ENCODE assay signal across 8 mouse cellular contexts in the genomic region with DNA sequence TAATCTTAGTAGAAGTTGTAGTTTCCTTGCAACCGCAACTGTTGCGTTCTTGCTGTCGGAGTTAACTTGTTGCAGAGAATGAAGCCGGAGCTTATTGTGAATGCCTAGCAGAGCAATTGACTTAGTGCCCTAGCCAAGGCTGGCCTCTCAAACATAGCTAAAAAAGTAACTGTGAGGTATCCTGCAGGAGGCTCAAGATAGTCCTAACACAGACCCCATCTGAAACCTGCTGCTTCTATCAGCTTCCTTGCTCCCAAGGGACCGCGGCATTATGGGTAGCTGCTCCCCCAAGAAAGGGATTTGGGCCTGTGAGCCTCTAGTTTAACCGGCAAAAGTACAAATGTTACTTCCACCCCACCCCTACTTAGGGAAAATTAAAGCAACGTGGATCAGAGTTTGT. TPM values are rescaled to one million over a fixed set of nuclear protein-coding genes. Genes with fewer than 3 reads are reported as not detected.
DNase-seq lines count a peak whose midpoint lies in the region; ATAC-seq and TF ChIP-seq lines count a peak whose summit lies in the region.

No protein-coding gene starts in this region.

- peaks cover 6% of the 10 kb centered on the region for H3K27me3 ChIP-seq in erythroblast, embryonic 14.5 days (ENCODE audit: control insufficient read depth)
- H3K27me3 ChIP-seq in MEL (ENCODE audit: control insufficient read depth in 1 of 2, insufficient read depth in 2 of 2, low read length in 2 of 2) = no peaks in the 10 kb centered on the region
- H3K27me3 ChIP-seq in heart, embryonic 16.5 days (ENCODE audit: control insufficient read depth, insufficient read depth, low read length) = no peaks in the 10 kb centered on the region
- peaks cover 14% of the 10 kb centered on the region; the same call in 1 of the 2 replicates for H3K27me3 ChIP-seq in midbrain, embryonic 10.5 days (ENCODE audit: low read depth, poor library complexity, severe bottlenecking)

- intact Hi-C loops in left cerebral cortex, postnatal 36 days (cut with DNase I) = loop anchor here (5.0 kb wide), 1 partner anchor 46 kb away; no protein-coding TSS in a partner anchor

- H3K4me1 ChIP-seq in erythroblast, embryonic 14.5 days (ENCODE audit: control insufficient read depth) = peaks cover 37% of the 10 kb centered on the region
- H3K4me1 ChIP-seq in MEL (ENCODE audit: control insufficient read depth in 1 of 2, insufficient read depth in 2 of 2, low read length in 2 of 2) = peaks cover 0 to 13% of the 10 kb centered on the region in 2 experiments; a peak in 3 of 4 replicates
- H3K4me1 ChIP-seq in heart, embryonic 16.5 days (ENCODE audit: control insufficient read depth, insufficient read depth, low read length) = peaks cover 26% of the 10 kb centered on the region
- peaks cover 37% of the 10 kb centered on the region for H3K4me1 ChIP-seq in midbrain, embryonic 10.5 days

- H3K79me2 ChIP-seq in MEL (ENCODE audit: control insufficient read depth, insufficient read depth, low read length, poor library complexity) = peaks cover 10% of the 10 kb centered on the region

- peak overlapping the region; percentile 98 for H3K9ac ChIP-seq in MEL (ENCODE audit: control insufficient read depth, low read depth, low read length, poor library complexity, severe bottlenecking)
- H3K9ac ChIP-seq in heart, embryonic 16.5 days (ENCODE audit: low read length) = peak overlapping the region; percentile 97

- DNase-seq in MEL (ENCODE audit: low read depth, low spot score) = peak; percentile 14
- no peak for DNase-seq in midbrain, embryonic 10.5 days (ENCODE audit: low spot score)
- DNase-seq in ovary, adult 18-20 months (ENCODE audit: low spot score) = no peak
- no peak for DNase-seq in cerebellum, adult 8-10 months
- no peak for DNase-seq in left cerebral cortex, postnatal 36 days (ENCODE audit: low spot score in 2 of 2)

- peak overlapping the region; percentile 84 for H3K4me3 ChIP-seq in erythroblast, embryonic 14.5 days (replicated peaks)
- peak overlapping the region; percentile 97 to 98 for H3K4me3 ChIP-seq in MEL (ENCODE audit: control insufficient read depth in 1 of 2, insufficient read depth in 1 of 2, low read depth in 2 of 2, low read length in 2 of 2)
- peak overlapping the region; percentile 81 for H3K4me3 ChIP-seq in heart, embryonic 16.5 days (ENCODE audit: low read length)
- H3K4me3 ChIP-seq in midbrain, embryonic 10.5 days = peak overlapping the region; percentile 94

- no peak for TF ChIP-seq POLR2A in MEL (IDR thresholded peaks at IDR 0.05; ENCODE audit: control insufficient read depth in 1 of 2, insufficient read depth in 1 of 2, low read depth in 1 of 2, low read length in 2 of 2, poor library complexity in 1 of 2)

- peaks cover 14% of the 10 kb centered on the region for H3K36me3 ChIP-seq in erythroblast, embryonic 14.5 days (ENCODE audit: control insufficient read depth)
- H3K36me3 ChIP-seq in MEL (ENCODE audit: control insufficient read depth in 1 of 2, insufficient read depth in 2 of 2, low read length in 2 of 2) = peaks cover 3 to 8% of the 10 kb centered on the region in 2 experiments
- peaks cover 27% of the 10 kb centered on the region for H3K36me3 ChIP-seq in heart, embryonic 16.5 days (ENCODE audit: control insufficient read depth, insufficient read depth)
- H3K36me3 ChIP-seq in midbrain, embryonic 10.5 days = peaks cover 26% of the 10 kb centered on the region

- no peaks in the 10 kb centered on the region for H3K9me3 ChIP-seq in erythroblast, embryonic 14.5 days (ENCODE audit: control insufficient read depth, low read length)
- no peaks in the 10 kb centered on the region for H3K9me3 ChIP-seq in MEL (replicated peaks; ENCODE audit: insufficient read depth, low read length)
- no peaks in the 10 kb centered on the region for H3K9me3 ChIP-seq in heart, embryonic 16.5 days (replicated peaks; ENCODE audit: control insufficient read depth, low read length)
- H3K9me3 ChIP-seq in midbrain, embryonic 10.5 days (replicated peaks) = no peaks in the 10 kb centered on the region

- TF ChIP-seq EP300 in MEL (IDR thresholded peaks at IDR 0.05; ENCODE audit: low read depth in 1 of 2, low read length in 2 of 2) = no peak

- TF ChIP-seq CTCF in MEL (IDR thresholded peaks at IDR 0.05 in 2 of 3, conservative IDR thresholded peaks at IDR 0.05 in 1 of 3; ENCODE audit: control insufficient read depth in 1 of 3, insufficient read depth in 1 of 3, low read depth in 2 of 3, low read length in 3 of 3, poor library complexity in 1 of 3, severe bottlenecking in 1 of 3) = no peak

- WGBS in heart, embryonic 16.5 days = 41% methylated on average over 8 of the region's 8 CpGs
- WGBS in midbrain, embryonic 10.5 days = 38% methylated on average over 8 of the region's 8 CpGs

- peak overlapping the region; percentile 78 for H3K4me2 ChIP-seq in heart, embryonic 16.5 days (ENCODE audit: low read depth, low read length)

- no peak overlapping the region for H3K27ac ChIP-seq in MEL (ENCODE audit: control insufficient read depth, low read depth, low read length)
- H3K27ac ChIP-seq in heart, embryonic 16.5 days (ENCODE audit: low read length) = peak overlapping the region; percentile 100
- peak overlapping the region; percentile 99 for H3K27ac ChIP-seq in midbrain, embryonic 10.5 days (replicated peaks)

- TF ChIP-seq RAD21 in MEL (IDR thresholded peaks at IDR 0.05; ENCODE audit: low read depth, low read length) = no peak

- ATAC-seq in erythroblast, adult 5-6 weeks (replicated peaks; ENCODE audit: low FRiP score, poor library complexity, severe bottlenecking) = no peak
- ATAC-seq in heart, embryonic 16.5 days (replicated peaks; ENCODE audit: extremely low read depth, insufficient read depth, low FRiP score) = no peak

TF ChIP-seq in MEL, 35 proteins besides CTCF, POLR2A, EP300 and RAD21:
- no peak for TF ChIP-seq ZNF384 (IDR thresholded peaks at IDR 0.05; ENCODE audit: low read depth, low read length)
- TF ChIP-seq MYC (IDR thresholded peaks at IDR 0.05; ENCODE audit: low read depth, low read length) = no peak
- TF ChIP-seq GATA1 (IDR thresholded peaks at IDR 0.05; ENCODE audit: low read depth, low read length) = no peak
- TF ChIP-seq MXI1 (IDR thresholded peaks at IDR 0.05; ENCODE audit: low read depth, low read length) = no peak
- TF ChIP-seq SMC3 (IDR thresholded peaks at IDR 0.05; ENCODE audit: low read depth, low read length) = no peak
- no peak for TF ChIP-seq ZMIZ1 (IDR thresholded peaks at IDR 0.05; ENCODE audit: low read depth, low read length)
- no peak for TF ChIP-seq ELF1 (IDR thresholded peaks at IDR 0.05; ENCODE audit: low read depth, low read length)
- TF ChIP-seq ZKSCAN1 (IDR thresholded peaks at IDR 0.05; ENCODE audit: low read depth, low read length) = no peak
- no peak for TF ChIP-seq GABPA (IDR thresholded peaks at IDR 0.05; ENCODE audit: low read depth, low read length)
- no peak for TF ChIP-seq SIN3A (IDR thresholded peaks at IDR 0.05; ENCODE audit: low read length)
- TF ChIP-seq TCF12 (IDR thresholded peaks at IDR 0.05; ENCODE audit: low read depth, low read length) = no peak
- no peak for TF ChIP-seq POLR2AphosphoS2 (IDR thresholded peaks at IDR 0.05; ENCODE audit: low read length)
- TF ChIP-seq NRF1 (IDR thresholded peaks at IDR 0.05; ENCODE audit: insufficient read depth, low read depth, low read length, poor library complexity, severe bottlenecking) = no peak
- no peak for TF ChIP-seq UBTF (IDR thresholded peaks at IDR 0.05; ENCODE audit: borderline replicate concordance, insufficient read depth, low read depth, low read length)
- TF ChIP-seq HCFC1 (IDR thresholded peaks at IDR 0.05; ENCODE audit: low read depth, low read length) = no peak
- TF ChIP-seq ZC3H11A (IDR thresholded peaks at IDR 0.05; ENCODE audit: low read depth, low read length) = no peak
TF ChIP-seq in MEL: peak in this region for 0.

RNA-seq across cellular contexts. Expression of a gene that starts 0.9 kb away (rescaled TPM):
- polyA plus RNA-seq in erythroblast, embryonic 14.5 days (2012) = 4.2 and 6.8 TPM in 2 replicates
- total RNA-seq in erythroblast, adult 5-6 weeks (2015; ENCODE audit: low replicate concordance) = 13.4 and 14.8 TPM in 2 replicates
- total RNA-seq in erythroblast, adult 5-6 weeks (2017; ENCODE audit: low replicate concordance) = 14.1 and 20.5 TPM in 2 replicates
- 8.1 and 9.3 TPM in 2 replicates for total RNA-seq in MEL (2012; rRNA removed)
- 10 to 100 TPM in 1 of 2 experiments, not detected in 1; 15.9 TPM for polyA plus RNA-seq in MEL (2012; ENCODE audit: insufficient read depth in 1 of 2, insufficient read length in 2 of 2, low read depth in 1 of 2, low replicate concordance in 2 of 2, missing spikeins in 1 of 2)
- 80.8 and 85.9 TPM in 2 replicates for polyA plus RNA-seq in heart, embryonic 16.5 days (2015; fragmentation: Nextera tagmentation; extraction: Ambion mirVana)
- polyA plus RNA-seq in midbrain, embryonic 10.5 days (2016; fragmentation: Nextera tagmentation; extraction: Ambion mirVana) = 39.0 and 43.8 TPM in 2 replicates
- total RNA-seq in left cerebral cortex, postnatal 36 days (2021) = 10 to 100 TPM; 27.5 to 33.9 TPM
